Mouse (Mus musculus) liver, postnatal 0 days (tissue): ENCODE data around the gene Gng12. TPM values are rescaled to one million over a fixed set of nuclear protein-coding genes. Genes with fewer than 3 reads are reported as not detected.

Experiments
- ATAC-seq: fragments of 200-750 bp; cut with Nextera tagmentation; 2 replicates; pipeline ENCODE4 v1.8.0; 2017; ENCODE audit warnings: mild to moderate bottlenecking, moderate library complexity
- DNase-seq: peaks from one replicate; pipeline ENCODE4 v3.0.0-alpha.2; 2016
- H3K27ac ChIP-seq: fragments of 300-500 bp; sonication (generic); 2 replicates; pipeline ENCODE4 v1.5.1; 2014; ENCODE audit warnings: antibody characterized with exemption, moderate library complexity, mild to moderate bottlenecking, low read depth
- H3K27me3 ChIP-seq: fragments of 300-500 bp; sonication (generic); 2 replicates; pipeline ENCODE4 v1.6.1; 2014; ENCODE audit warnings: low read length, control low read depth, mixed read lengths; ENCODE audit not compliant: insufficient read depth
- H3K36me3 ChIP-seq: fragments of 300-500 bp; sonication (generic); replicated peaks from 2 replicates; pipeline ENCODE4 v1.6.1; 2014; ENCODE audit warnings: mild to moderate bottlenecking, control low read depth, low read length, moderate library complexity, mixed read lengths; ENCODE audit not compliant: insufficient read depth
- H3K4me1 ChIP-seq: fragments of 300-500 bp; sonication (generic); 2 replicates; pipeline ENCODE4 v1.6.1; 2014; ENCODE audit warnings: antibody characterized with exemption, mild to moderate bottlenecking, control low read depth; ENCODE audit not compliant: insufficient read depth
- H3K4me2 ChIP-seq: fragments of 300-500 bp; sonication (generic); 2 replicates; pipeline ENCODE4 v1.6.1; 2014; ENCODE audit warnings: low read depth, mild to moderate bottlenecking, low read length, moderate library complexity, mixed read lengths
- H3K4me3 ChIP-seq: fragments of 300-500 bp; sonication (generic); 2 replicates; pipeline ENCODE4 v1.5.1; 2014; ENCODE audit warnings: low read depth, low read length
- H3K9ac ChIP-seq: fragments of 300-500 bp; sonication (generic); replicated peaks from 2 replicates; pipeline ENCODE4 v1.6.1; 2014; ENCODE audit warnings: mild to moderate bottlenecking, moderate library complexity
- H3K9me3 ChIP-seq: fragments of 300-500 bp; sonication (generic); 2 replicates; pipeline ENCODE4 v1.6.1; 2016; ENCODE audit warnings: mild to moderate bottlenecking, control low read depth, low read length, mixed read lengths
- CTCF ChIP-seq: sonication (generic); IDR thresholded peaks from 2 replicates; pipeline ENCODE4 v1.5.1; 2016; ENCODE audit warnings: antibody characterized with exemption, low read depth
- EP300 ChIP-seq: IDR thresholded peaks from 2 replicates; pipeline ENCODE4 v1.6.1; 2016; ENCODE audit warnings: antibody characterized with exemption, low read depth, mild to moderate bottlenecking
- WGBS: fragments of 180-500 bp; shearing (Covaris S2); extraction: QIAGEN DNeasy Blood & Tissue Kit; methylation state at CpG from one replicate; pipeline ENCODE4 v1.1.7; 2014; ENCODE audit not compliant: insufficient replicate concordance; 5-methylcytosine and 5-hydroxymethylcytosine counted together
- polyA plus RNA-seq: library from polyadenylated mRNA; unstranded; fragments of >200 nt; fragmentation: Nextera tagmentation; extraction: Ambion mirVana; gene quantifications from 2 replicates; pipeline ENCODE4 v1.2.1, GENCODE M21; 2015

Gene Gng12
- polyA plus RNA-seq, 1 experiment from 2014 or later = 39.4 TPM

DNA sequence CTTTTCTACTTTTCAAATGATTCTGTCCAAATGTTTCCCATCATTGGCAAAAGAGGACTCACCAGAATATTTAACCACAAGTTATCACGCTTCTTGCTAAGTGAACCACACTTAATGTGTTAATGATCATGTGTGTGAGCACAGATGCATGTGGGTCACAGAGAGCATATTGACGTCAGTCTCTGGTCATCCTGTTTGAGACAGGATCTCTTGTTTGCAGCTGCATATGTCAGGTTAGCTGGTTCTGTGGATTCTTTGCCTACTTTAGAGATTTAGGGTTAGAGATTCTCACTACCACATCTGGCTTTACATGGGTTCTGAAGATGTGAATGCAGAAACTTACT, 153.5 kb downstream of the Gng12 start:
- Histone ChIP-seq H3K27me3 (no peaks in the 10 kb centered on the region), H3K9ac (no peak overlapping the region), H3K9me3 (no peaks in the 10 kb centered on the region), H3K4me1 (peaks cover 6% of the 10 kb centered on the region; the same call in 1 of the 2 replicates), H3K4me3 (no peak overlapping the region), H3K4me2 (no peak overlapping the region), H3K27ac (peak overlapping the region; percentile 41; the same call in 1 of the 2 replicates), H3K36me3 (no peaks in the 10 kb centered on the region)
- ATAC-seq (0 out of 2 replicates have a peak, but pooled peaks have one; percentile 16), DNase-seq (no peak)
- TF ChIP-seq CTCF (no peak), EP300 (no peak)
- WGBS = 75% methylated on average over 2 of the region's 2 CpGs

DNA sequence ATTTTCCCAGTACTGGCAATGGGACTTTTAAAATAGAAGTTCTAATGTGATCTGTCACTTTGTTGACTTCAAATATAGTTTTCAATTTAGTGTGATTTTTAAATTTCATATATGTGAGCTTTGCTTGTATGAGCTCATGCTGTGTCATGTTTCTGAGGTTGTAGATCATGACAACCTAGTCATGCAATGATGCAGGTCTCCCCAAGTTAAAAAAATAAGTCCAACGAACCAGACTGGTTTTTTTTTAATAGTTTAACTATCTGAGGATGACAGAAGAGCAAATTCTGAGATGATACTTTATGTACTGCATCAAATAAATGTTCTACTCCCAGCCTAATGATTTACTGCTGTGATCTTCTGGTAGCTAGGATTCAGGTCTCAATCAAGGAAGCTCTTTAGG, 153.9 kb downstream of the Gng12 start:
- TF ChIP-seq EP300 = peak; percentile 69
- TF ChIP-seq CTCF = no peak
- peaks cover 6% of the 10 kb centered on the region; the same call in 1 of the 2 replicates for H3K4me1 ChIP-seq
- peak overlapping the region; percentile 41; the same call in 1 of the 2 replicates for H3K27ac ChIP-seq
- H3K9ac ChIP-seq = no peak overlapping the region
- 49% methylated on average over 1 of the region's 1 CpGs for WGBS
- H3K9me3 ChIP-seq = no peaks in the 10 kb centered on the region
- no peaks in the 10 kb centered on the region for H3K27me3 ChIP-seq
- DNase-seq (no peak), ATAC-seq (peak; percentile 63)
- H3K4me3 ChIP-seq = no peak overlapping the region
- H3K36me3 ChIP-seq = no peaks in the 10 kb centered on the region
- H3K4me2 ChIP-seq = no peak overlapping the region

DNA sequence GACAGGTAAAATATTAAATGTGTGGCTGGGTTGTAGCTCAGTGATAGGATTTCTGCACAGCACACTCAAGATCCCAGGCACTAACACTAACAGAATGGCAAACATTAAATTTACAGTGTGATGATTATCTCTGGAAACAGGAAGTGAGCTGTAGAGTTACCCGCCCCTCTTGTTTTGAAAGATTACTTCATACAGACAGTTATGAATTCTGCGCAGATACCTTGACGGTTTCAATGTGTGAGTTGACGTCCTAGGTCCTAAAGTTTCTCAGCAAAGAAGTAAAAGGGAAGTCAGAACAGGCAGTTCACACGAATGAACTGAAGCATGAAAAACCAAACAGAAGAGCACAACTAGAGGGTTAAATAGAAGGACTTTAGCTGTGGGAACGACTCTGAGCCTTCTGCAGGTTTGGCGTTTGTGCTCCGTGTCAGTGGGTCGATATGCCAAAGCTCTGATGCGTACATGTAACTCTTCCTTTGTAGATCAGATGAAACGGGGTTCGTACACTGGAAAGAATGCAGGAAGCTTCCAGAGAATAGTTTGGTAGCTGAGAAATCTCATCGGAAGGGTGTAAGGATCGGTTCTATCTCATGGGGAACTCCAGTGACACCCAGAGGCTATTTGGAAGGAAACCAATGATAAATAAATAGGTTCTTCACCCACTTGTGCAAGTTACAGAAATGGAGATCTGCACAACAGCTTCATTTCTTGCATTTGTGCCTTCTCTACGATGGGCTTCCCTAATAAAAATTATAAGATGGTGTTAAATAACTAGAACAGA, 160.1 kb downstream of the Gng12 start:
- no peak overlapping the region for H3K4me3 ChIP-seq
- ATAC-seq (peak; percentile 39), DNase-seq (no peak)
- WGBS = 33% methylated on average over 15 of the region's 15 CpGs
- TF ChIP-seq CTCF (peak; percentile 27; the same call in 1 of the 2 replicates), EP300 (peak; percentile 41; the same call in 1 of the 2 replicates)
- H3K9me3 ChIP-seq = no peaks in the 10 kb centered on the region
- H3K27me3 ChIP-seq = no peaks in the 10 kb centered on the region
- no peak overlapping the region for H3K9ac ChIP-seq
- peak overlapping the region; percentile 48 for H3K27ac ChIP-seq
- H3K4me1 ChIP-seq = peaks cover 24% of the 10 kb centered on the region
- peak overlapping the region; percentile 30 for H3K4me2 ChIP-seq
- no peaks in the 10 kb centered on the region for H3K36me3 ChIP-seq

DNA sequence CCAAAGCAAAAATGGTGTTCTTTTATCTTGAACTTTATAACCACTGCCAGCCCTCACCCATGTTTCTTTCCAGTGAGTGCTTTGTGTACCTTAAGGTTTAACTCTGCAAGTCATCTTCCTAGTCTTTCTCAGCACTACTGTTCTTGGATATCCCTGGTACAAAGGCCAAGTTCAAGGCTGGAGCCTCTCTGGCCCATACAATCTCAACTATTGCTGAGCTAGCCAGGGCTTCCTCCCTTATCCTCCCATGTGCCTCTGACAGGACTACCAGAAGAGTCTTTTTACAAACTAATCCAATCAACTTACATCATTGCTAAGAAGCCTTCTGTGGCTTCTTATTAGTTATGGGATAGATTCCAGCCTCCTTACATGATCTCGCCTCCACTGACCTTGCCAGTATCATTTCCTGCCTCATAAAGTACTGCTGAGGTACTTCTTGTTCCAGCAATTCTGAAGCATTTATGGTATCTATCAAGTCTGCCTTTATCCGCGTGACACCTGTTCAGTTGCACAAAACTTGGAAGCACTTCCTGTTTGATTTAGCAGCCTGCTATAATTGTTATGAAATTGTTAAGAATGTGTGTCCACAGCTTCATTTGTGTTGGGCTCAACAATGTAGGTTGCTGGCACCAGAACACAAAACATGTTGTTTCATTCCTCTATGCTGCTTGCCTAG, 160.8 kb downstream of the Gng12 start:
- H3K27ac ChIP-seq = peak overlapping the region; percentile 48; the same call in 1 of the 2 replicates
- TF ChIP-seq CTCF (no peak), EP300 (peak; percentile 45; the same call in 1 of the 2 replicates)
- no peak overlapping the region for H3K4me3 ChIP-seq
- 67% methylated on average over 3 of the region's 3 CpGs for WGBS
- no peaks in the 10 kb centered on the region for H3K9me3 ChIP-seq
- H3K27me3 ChIP-seq = no peaks in the 10 kb centered on the region
- H3K36me3 ChIP-seq = no peaks in the 10 kb centered on the region
- H3K4me2 ChIP-seq = 0 out of 2 replicates have a peak overlapping the region, but pooled peaks have one; percentile 30
- H3K4me1 ChIP-seq = peaks cover 24% of the 10 kb centered on the region
- DNase-seq (no peak), ATAC-seq (no peak)
- H3K9ac ChIP-seq = no peak overlapping the region

DNA sequence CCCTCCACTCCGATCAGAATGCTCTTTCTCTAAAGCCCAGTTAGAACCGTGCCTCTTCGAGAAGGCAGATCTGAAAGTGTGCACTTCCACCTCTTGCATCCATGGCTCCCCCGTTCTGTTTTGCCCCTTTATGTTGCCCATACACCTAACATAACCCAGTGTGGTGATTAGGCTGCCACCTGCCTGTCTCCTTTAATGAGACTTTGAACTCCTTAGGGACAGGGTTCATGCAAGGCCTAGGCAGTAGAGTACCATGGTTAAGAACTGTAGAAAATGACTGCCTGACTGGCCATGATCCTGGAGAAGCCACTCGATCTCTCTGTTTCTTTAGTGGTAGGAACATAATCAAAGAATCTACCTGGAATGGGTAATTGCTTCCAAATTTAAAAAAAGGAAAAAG, 161.4 kb downstream of the Gng12 start:
- H3K4me3 ChIP-seq = no peak overlapping the region
- no peak overlapping the region for H3K4me2 ChIP-seq
- no peak for TF ChIP-seq EP300
- peak; percentile 15; the same call in 1 of the 2 replicates for TF ChIP-seq CTCF
- H3K4me1 ChIP-seq = peaks cover 24% of the 10 kb centered on the region
- 76% methylated on average over 5 of the region's 5 CpGs for WGBS
- H3K36me3 ChIP-seq = no peaks in the 10 kb centered on the region
- H3K9me3 ChIP-seq = no peaks in the 10 kb centered on the region
- peak overlapping the region; percentile 48 for H3K27ac ChIP-seq
- DNase-seq = no peak
- no peaks in the 10 kb centered on the region for H3K27me3 ChIP-seq
- ATAC-seq = peak; percentile 28; the same call in 1 of the 2 replicates
- H3K9ac ChIP-seq = no peak overlapping the region

DNA sequence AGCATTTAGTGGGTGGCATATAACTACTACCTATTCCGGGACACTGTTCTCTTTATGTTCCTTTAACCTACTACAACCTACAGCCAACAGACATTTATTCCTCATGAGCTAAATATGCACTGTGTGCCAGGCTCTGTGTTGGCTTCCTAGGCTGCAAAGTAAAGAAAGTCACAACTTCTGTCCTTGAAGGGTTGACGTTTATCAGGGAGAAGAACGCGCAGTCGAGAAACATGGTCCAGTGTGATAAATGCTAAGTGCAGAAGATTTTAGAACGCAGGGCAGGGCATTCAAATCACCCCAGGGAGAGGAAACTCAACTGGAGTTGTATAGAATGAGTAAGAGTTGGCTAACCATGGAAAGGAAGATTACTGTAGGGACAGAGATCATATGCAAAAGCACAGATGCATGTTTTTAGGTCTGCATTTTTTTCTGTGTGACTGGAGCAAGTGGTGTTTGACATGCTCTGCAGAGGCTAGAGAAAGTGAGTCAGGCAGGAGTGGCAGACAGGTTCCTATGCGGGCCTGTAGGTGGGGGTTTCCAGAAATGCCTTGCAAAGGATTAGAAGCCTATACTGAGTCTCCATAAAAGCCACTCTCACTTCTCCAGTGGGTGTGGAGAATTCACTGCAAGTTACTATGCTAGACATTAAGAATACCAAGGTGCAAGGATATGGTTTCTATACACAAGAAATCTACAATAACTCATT, 161.9 kb downstream of the Gng12 start:
- no peak overlapping the region for H3K9ac ChIP-seq
- no peaks in the 10 kb centered on the region for H3K36me3 ChIP-seq
- DNase-seq (peak; percentile 36), ATAC-seq (peak; percentile 84)
- H3K4me1 ChIP-seq = peaks cover 24% of the 10 kb centered on the region
- no peak overlapping the region for H3K4me3 ChIP-seq
- H3K27me3 ChIP-seq = no peaks in the 10 kb centered on the region
- H3K9me3 ChIP-seq = no peaks in the 10 kb centered on the region
- no peak overlapping the region for H3K4me2 ChIP-seq
- WGBS = 58% methylated on average over 7 of the region's 7 CpGs
- peak overlapping the region; percentile 48 for H3K27ac ChIP-seq
- TF ChIP-seq CTCF (no peak), EP300 (peak; percentile 96)
